Mouse (Mus musculus) right cerebral cortex, postnatal 4 days (tissue): ENCODE measurements around the gene 1700001P01Rik.

Source experiments
- DNase-seq: peaks from one replicate; pipeline ENCODE4 v3.0.0-alpha.2; 2022

Gene 1700001P01Rik

DNA sequence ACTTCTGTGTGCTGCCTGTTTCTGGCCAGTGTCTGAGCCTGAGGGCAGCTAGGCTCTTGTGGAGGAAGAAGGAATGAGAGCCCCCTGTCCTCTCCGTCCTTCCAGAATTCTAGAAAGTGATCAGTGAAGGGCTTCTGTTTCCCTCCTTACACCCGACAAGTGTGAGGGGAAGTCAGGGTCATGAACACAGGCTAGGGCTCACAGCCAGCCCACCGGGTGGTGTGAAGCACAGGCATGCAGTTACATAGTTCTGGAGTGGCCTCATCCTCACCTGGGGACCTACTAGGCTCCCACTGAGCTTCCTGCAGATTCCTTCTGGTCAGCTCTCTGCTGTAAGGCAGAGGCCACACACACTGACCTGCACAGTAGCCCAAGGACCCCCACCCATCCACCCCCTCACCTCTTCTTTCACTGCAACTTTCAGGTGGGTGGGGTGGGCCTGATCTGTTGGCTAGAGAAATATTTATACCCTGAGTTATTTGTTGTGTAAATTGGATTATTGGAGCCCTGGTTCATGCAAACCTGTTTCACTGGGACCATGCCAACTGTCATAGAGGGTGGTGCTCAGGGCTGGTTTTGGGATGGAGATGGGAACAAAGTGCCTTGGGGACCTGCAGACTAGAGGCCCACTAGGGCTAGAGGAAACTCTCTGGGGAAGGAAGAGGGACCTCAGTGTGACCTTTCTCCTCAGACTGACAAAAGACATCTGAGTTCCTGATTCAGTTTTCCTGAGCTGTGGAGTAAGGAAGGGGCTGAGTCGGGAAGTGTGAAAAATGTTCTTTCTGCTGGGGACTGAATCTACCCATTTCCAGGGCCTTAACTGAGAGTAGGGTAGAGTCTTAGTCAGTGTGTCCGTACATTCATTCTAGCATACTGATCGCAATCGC, 33.8 kb upstream of the 1700001P01Rik start:
- no peak for DNase-seq

DNA sequence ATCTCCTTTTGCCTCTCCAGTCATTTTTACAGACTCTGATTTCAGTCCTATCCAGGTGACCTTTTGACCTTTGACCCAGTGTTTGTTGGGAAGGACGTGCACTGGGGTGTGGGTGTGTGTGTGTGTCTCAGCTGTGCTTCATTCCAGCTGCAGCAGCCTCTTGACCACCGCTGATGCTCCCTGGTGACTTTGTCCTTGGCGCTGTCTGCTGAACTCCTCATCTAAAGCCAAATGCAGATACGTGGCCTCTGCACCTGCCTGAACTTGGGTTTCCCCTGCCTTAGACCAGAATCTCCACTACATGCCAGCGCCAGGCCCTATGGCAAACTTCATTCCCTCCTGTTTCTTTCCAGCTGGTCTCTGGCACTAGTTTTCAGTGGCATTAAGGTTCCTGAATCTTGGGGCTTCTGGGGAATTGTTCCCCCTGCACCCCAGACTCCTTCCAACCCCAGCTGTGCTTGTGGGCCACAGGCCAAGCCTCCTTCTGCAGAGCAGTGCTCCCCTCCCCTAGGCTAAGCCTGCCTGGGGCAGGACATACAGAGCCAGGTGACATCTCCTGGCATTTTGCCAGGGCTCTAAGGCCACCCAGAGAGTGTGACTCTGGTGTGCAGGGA, 33.0 kb upstream of the 1700001P01Rik start:
- no peak for DNase-seq

DNA sequence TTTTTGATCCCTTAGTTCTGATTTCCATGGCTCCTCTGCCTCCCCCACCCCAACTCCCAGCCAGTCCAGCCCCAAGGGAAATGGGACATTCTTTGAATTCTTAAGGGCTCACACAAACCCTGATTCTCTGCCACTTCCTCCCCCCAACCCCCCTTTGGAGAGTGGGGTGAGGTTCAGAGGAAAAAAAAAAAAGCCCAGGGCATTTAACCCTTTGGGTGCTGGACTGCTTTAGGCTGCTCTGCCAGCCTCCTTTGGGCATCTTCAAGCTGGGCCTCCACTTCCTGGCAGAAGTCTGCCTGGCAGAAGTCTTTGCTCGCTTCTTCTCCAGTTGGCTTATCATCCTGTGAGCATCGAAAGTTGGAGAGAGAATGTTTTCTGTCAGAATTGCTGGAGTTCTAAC, 32.4 kb upstream of the 1700001P01Rik start:
- no peak for DNase-seq

DNA sequence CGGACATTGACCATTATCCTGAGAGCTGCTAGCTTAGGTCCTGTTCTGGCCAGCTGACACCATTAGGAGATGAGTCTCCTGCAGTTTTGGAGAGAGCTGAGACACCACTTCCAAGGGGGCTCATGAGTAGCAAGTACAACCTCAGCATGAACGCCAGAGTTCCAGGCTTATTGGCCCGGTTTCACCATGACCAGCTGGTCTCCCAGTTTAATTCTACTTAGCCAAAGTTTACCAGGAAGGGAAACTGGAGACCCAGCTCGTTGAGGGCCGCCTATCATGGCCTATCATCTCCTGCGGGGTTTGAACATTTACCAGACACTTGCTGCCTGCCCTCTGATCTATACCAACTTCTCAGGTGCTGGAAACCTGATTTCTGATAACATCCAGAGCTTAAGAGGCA, 31.9 kb upstream of the 1700001P01Rik start:
- DNase-seq: no peak

DNA sequence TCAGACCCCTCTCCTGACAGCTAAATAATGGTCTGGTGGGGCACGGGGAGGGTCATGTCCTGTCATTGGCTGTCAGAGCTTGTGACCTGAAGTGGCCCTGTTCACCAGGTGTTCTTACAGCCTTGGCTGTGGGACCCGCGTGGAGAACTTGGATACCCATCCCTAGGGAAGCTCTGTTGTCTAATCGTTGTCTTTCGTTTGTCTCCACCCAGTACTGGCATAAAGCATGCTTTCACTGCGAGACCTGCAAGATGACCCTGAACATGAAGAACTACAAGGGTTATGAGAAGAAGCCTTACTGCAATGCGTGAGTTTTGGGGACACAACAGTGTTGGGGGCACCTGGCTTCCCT, 30.9 kb upstream of the 1700001P01Rik start:
- no peak for DNase-seq

DNA sequence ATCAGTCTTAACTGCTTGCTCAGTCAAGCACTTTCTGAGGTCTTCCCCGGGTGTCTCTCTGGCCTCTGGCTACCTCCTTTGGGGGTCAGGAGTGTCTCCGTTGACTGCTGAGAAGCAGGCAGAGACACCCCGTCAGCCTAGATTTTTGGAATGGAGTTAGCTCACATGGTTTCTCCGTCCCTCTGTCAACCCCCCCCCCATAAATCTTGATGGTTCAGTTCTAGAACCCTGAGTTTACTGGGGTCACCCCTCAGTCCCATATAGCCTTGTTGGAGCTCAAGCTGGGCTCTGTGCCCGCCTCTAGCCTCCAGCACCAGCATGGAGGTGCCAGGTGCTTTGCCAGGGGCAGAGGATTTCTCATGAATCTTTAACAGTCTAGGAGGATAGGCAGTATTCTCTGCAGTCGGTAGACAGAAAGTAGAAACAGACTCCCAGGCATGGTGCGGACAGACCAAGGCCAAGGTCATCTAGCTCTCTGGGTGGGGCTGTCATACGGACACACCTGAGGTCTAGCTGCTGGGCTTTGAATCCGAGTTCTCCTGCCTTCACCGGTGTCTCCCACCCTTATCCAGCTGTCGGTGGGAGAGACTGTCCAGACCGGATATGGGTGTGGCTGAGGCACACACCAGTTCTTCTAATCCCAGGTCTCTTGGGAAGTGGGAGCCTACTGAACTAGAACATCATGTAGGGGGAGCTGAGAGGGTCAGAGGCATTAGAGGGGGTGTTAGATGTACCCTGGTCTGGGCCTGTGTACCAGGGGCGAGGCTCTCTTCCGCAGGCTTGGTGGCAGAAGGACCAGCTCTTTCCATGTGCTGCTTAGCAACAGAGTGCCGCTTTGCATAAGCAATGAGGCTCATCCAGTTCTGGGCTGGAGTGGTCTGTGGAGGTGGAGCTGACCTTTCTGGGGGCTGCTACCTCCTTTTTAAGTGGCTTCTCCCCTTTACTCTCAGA, 30.2 kb upstream of the 1700001P01Rik start:
- no peak for DNase-seq

DNA sequence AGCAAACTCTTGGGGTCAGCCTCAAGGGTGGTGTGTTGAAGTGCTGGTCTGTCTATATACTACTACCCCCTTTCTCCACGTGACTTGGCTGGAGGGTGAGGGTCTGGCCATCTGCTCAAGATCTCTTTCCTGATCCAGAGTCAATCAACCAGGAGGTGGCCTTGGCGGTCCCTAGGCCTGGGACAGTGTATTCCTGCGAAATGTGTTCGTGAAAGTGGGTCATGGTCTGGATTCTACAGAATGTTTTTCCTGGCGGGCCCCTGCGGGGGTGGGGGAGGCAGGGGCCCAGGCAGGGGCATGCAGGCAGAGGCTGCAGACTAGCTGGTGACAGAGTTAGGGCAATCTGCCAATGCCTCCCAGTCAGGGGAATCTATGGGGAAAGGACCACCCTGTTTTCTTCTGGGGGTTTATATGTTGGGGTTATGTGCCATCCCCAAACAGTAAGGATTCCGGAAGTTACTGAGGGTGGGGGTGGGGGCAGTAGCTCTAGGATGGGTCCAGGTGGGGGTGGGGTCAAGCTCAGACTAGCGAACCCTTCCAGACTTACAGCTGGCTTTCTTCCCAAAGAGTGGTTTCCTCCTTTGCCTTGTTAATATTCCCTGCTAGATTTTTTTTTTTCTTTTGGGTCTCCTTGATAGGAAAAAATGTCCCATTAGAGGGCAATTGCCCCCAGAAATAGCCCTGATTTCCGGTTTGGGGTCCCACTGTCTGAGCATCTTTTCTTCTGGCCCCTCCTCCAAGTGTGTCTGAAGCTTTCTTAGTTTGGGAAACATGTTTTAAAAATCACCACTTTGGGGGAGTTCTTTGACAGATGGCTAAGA, 29.3 kb upstream of the 1700001P01Rik start:
- no peak for DNase-seq

DNA sequence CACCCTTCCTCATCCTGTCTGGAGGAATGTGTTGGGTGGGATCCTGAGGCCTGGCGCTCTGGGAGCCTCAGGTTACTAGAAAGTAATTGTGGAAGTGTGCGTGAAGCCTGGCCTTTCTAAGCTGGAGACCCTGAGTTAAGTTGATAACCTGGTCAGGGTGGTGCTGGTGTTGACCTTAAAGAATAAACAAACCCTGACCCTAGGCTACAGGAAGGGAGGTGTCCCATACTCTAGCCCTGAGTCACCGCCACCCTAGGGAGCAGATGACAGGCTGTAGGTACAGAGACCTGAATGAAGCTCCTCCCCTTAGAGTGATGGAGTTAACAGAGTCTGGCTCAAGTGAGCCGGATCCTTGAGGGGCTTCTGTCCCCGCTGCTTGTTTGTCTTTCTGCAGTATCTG, 28.1 kb upstream of the 1700001P01Rik start:
- no peak for DNase-seq

DNA sequence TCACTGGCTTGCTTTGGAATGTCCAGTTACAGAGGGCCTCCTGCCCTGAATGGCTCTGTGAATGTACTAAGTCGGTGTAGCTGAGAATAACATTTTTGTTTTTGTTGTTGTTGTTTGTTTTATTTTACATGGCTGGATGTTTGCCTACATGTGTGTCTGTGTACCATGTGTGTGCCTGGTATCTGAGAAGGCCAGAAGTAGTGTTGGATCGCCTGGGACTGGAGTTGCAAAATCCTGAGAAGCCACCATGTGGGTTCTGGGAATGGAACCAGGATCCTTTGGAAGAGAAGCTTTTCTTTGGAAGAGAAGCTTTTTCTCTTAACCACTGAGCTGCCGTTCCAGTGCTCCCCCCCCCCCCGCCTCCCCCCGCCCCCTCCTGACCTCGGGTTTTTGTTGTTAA, 26.8 kb upstream of the 1700001P01Rik start:
- DNase-seq: no peak

DNA sequence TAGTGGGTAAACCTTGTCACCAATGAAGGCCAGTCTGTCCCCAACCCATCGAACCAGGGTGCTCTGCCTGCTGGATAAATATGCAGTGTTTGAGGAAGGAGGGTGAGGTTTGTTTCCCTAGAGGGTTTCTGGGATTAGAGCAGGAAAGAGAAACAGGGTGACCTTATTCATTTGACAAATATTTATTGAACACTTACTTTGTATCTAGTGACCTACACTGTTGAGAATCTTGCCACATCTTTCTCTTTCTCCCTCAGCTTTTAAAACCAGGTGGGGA, 26.4 kb upstream of the 1700001P01Rik start:
- DNase-seq: no peak

DNA sequence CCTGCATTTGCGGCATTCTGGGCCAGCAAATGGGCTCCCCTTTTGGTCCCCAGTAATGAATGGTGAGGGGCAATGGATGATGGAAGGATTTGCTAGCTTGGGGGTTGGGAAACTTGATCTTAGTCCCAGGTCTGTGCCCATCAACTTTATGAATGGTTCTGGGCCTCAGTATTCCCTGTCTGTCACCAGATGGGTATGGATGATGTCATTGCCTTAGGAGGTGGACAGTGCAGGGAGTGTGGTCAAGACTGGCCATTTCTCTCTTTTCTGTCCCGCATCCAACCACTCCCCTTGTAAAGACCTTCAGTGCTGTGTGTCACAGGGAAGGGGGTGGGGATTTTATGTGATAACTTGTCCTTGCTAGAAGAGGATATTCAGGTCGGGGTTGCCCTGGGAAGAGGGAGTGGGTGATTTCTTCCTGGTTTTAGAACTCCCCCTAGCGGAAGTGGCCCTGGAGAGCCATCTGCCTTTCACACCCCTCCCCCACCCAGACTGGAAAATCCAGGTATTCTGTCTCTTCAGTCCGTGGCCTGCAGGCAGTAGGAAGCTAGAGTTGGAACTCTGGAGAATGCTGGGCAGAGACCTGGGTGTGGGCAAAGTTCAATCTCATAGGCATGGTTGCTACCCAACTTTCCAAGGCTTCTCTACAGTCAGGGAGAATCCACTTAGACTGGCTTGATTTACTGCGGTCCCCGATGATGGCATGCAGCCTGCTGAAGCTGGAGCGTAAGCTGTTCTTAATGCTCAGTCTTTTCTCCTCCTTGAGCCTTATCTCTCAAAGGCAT, 25.9 kb upstream of the 1700001P01Rik start:
- no peak for DNase-seq

DNA sequence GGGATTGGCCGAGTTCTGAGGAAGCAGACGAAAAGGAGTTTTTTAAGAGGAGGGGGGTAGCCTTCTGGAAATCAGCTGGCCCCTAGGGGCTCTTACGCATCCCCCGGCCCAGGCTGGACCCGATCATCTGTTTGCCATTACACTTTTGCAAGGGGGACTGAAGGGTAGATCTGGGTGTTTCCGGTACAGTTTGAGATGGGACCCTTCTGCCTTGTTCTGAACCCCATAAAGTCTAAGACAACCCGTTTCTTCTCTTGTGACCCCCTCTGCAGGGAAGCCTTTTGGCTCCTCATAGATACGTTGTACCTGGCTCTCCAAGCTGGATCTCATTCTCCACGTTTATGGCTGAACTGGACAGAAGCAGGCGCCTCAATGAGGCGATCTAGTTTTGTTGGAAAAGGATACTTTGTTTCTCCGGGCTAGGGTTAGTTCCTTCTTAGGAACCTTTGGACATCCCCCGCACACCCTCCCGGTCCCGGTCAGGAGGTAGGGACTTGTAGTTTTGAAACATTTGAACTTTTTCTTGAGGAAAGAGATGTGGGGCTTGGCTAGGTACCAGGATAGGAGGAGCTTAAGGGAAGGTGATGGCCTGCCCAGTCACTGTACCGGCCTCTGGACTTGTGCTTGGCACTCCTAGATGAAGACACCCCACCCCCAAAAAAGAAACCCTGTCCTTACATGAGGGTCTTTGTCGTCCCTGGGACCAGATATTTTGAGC, 25.1 kb upstream of the 1700001P01Rik start:
- DNase-seq: no peak

DNA sequence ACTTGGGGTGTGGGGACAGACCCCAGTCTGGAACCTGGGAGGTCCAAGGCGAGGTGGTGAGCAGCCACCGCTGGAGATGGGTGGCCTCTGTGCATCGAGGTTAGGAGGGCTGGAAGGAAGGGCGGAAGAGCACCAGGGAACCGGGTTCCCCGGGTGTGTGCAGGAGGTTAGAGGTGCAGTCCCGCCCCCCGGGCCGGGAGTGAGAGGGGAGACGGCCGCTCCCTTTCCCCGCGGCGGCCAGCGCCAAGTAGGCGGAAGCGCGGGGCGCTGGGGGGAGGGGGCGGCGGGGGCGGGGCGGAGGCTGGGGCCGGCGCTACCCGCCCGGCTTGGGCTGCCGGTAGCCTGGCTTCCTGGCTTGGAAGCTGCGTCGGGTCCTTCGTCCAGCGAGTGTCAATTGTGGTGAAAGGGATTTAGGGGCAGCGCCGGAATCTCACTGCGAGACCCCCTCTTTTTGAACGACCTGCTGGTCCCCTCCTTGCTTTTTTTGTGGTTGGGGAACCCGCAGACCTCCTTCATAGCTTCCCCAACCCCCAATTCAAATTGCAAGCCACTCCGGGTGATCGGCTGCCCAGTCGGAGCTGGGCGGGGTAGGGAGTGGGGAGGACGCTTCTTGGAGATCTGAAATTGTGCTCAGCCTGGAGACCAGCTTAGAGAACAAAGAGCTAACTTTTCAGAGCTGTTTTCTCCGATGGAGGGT, 24.4 kb upstream of the 1700001P01Rik start:
- peak; percentile 64 for DNase-seq

DNA sequence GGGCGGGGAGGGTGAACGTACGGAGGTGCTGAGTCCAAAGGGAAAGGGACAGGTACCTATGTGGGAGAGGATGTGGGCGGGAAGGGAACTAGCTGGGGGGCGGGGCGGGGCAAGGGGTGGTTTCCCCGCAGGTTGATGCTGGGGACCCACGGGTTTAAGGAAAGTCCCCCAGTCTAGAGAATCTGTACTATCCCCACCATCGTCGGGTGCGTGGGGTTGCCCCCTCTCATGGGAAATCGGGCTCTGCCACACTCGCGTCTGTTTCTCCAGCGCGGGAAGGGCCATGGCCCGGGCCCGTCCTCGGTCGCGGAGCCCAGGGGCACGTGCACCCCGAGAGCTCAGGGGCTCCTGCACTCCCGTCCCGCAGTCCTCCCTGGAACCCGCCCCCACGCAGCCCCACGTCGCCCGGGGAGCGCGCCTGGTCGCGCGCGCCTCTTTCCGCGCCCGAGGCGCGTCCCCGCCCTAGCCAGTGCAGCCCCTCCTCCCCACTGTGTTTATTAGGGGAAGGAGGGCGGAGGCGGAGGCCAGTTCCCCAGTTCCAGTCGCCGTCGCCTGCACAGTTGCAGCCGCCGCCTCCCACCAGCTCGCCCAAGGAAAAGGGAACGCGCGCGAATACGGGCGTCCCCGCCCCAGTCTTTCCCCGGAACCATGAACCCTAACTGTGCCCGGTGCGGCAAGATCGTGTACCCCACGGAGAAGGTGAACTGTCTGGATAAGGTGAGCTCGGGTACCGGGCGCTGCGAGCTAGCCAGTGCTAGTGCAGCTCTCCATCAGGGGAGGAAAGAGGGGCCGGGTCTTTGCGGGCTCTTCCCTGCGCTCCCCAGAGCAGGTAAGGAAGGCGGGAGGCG, 23.7 kb upstream of the 1700001P01Rik start:
- peak; percentile 89 for DNase-seq

DNA sequence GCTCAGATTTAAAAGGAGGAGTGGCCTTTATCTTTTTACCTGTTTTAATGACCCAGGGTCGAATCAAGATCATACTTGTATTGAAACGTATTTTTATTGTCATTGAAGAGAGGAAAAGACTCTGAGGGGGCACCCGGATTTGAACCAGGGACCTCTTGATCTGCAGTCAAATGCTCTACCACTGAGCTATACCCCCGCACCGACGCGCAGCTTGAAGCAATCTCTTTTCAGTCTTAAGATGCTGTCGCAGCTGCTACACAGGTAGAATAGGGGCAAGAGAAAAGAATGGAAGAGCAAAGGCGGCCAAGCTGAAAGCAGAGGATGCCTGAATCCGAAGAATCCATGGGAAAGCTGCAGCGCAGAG, 23.0 kb upstream of the 1700001P01Rik start, which contains the start of gene Lasp1:
Lasp1 (plus strand) TSS at position 219 of the 364 bp plus-strand sequence.
- peak; percentile 91 for DNase-seq

DNA sequence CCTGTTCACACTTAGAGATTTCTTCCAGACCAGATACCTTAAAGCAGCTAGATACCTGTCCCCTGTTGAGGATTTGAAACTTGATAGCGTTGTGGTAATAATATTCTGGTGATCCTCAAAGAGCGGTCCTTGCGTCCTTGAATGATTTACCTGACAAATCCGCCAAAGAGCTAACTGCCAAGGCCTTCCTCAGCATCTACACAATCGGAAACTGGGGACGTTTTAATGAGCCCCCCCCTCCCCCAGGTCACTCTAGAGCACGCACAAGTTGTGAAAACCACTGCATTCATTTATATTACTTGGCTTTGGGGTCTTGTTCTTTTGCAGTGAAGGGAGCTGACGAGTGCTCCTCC, 22.3 kb upstream of the 1700001P01Rik start:
- no peak for DNase-seq

DNA sequence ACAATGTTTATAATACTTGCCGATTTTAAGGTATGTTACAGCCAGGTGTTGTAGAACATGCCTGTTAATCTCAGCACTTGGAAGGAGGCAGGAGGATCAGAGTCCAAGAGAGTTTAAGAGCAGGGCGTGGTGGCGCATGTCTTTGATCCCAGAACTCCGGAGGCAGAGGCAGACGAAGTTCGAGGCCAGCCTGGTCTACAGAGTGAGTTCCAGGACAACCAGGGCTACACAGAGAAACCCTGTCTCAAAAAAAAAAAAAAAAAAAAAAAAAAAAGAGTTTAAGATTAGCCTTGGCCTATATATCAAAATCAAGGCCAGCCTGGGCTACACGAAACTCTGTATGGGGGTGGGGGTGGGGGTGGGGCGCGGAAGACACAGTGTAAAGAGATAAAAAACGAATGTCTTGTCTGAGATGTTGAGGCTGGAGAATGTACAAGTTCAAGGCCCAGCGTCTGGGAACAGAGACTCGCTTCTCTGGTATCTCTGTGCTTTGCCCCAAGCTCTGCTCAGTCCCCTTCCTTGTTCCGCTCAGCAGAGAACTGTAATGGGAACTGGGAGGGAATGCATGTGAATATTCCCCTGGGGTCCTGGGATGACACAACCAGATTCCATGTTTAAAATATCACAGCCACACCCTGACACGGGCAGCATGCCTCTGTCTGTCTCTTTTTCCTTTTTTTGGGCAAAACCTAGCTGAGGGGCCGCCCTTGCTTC, 21.8 kb upstream of the 1700001P01Rik start:
- DNase-seq: no peak

DNA sequence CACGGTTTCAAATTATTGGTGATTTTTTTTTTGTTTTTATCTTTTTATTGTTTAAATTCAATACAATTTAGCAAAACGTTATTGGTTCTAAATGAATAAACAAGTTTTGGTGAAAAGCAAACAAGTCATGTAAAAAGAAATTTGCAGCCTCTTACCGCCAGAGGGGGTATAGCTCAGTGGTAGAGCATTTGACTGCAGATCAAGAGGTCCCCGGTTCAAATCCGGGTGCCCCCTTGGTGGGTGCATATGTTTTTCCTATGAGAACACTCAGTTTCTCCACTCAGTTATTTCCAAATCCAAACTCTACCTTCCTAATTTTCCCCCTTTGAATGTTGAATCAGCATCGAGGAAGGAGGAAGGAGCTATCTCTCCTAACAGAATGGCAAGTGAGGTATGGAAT, 21.2 kb upstream of the 1700001P01Rik start:
- peak; percentile 76 for DNase-seq

DNA sequence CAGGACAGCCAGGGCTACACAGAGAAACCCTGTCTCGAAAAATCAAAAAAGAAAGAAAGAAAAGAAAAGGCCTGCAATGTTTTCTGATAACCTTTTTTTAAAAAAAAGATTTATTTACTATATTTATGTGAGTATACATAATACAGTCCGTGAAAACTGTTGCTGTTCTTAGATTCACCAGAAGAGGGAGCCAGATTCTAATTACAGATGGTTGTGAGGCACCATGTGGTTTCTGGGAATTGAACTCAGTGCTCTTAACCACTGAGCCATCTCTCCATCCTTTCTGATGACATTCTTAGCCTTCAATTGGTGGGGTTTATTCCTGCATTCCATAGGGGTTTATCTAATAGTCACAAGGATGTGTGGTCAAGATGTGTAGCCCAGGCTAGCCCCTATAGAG, 17.4 kb upstream of the 1700001P01Rik start:
- DNase-seq: no peak
